Mouse (Mus musculus) midbrain, embryonic 10.5 days (tissue): Measurements from ENCODE around the gene 1110002E22Rik. TPM values are rescaled to one million over a fixed set of nuclear protein-coding genes. Genes with fewer than 3 reads are reported as not detected.

ENCODE experiments used
- DNase-seq: peaks from one replicate; pipeline ENCODE4 v3.0.0-alpha.2; 2017; ENCODE audit warnings: low spot score
- H3K27ac ChIP-seq: fragments of 300-500 bp; sonication (generic); replicated peaks from 2 replicates; pipeline ENCODE4 v1.5.1; 2016; ENCODE audit warnings: mild to moderate bottlenecking
- H3K27me3 ChIP-seq: fragments of 300-500 bp; sonication (generic); 2 replicates; pipeline ENCODE4 v1.6.1; 2016; ENCODE audit warnings: low read depth, mild to moderate bottlenecking; ENCODE audit not compliant: poor library complexity, severe bottlenecking
- H3K36me3 ChIP-seq: fragments of 300-500 bp; sonication (generic); 2 replicates; pipeline ENCODE4 v1.6.1; 2016; ENCODE audit warnings: mild to moderate bottlenecking, moderate library complexity
- H3K4me1 ChIP-seq: fragments of 300-500 bp; sonication (generic); 2 replicates; pipeline ENCODE4 v1.6.1; 2016
- H3K4me3 ChIP-seq: fragments of 300-500 bp; sonication (generic); 2 replicates; pipeline ENCODE4 v1.5.1; 2016; ENCODE audit warnings: mild to moderate bottlenecking, moderate library complexity
- H3K9me3 ChIP-seq: fragments of 300-500 bp; sonication (generic); replicated peaks from 2 replicates; pipeline ENCODE4 v1.6.1; 2016; ENCODE audit warnings: mild to moderate bottlenecking
- WGBS: fragments of 180-500 bp; shearing (Covaris S2); methylation state at CpG from one replicate; pipeline ENCODE4 v1.1.7; 2016; 5-methylcytosine and 5-hydroxymethylcytosine counted together
- polyA plus RNA-seq: library from polyadenylated mRNA; unstranded; fragments of >200 nt; fragmentation: Nextera tagmentation; extraction: Ambion mirVana; gene quantifications from 2 replicates; pipeline ENCODE4 v1.2.1, GENCODE M21; 2016

Gene 1110002E22Rik
- polyA plus RNA-seq, 1 experiment from 2014 or later, result 0.01 TPM

DNA sequence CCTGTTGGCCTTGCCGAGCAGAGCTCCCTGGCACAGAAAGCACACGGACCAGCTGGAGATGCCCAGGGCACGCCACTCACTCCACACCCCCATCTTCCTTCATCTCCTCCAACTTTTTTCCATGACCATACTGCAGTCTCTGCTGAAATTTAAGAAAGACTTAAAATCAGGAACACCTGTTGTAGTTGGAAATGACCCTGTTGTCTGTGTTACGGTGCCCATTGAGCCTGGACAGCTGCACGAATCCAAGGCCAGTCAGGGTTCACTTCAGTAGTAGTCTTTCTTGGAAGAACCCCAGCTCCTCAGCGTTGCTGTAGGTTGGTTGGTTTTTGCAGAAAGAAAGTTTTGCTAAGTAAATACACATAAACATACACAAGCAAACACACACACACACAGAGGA lies 15.3 kb upstream of the 1110002E22Rik start:
- no peaks in the 10 kb centered on the region for H3K36me3 ChIP-seq
- peaks cover 4% of the 10 kb centered on the region; the same call in 1 of the 2 replicates for H3K4me1 ChIP-seq
- no peak for DNase-seq
- H3K9me3 ChIP-seq, result no peaks in the 10 kb centered on the region
- WGBS, result 94% methylated on average over 6 of the region's 6 CpGs
- no peaks in the 10 kb centered on the region for H3K27me3 ChIP-seq
- H3K4me3 ChIP-seq, result no peak overlapping the region
- no peak overlapping the region for H3K27ac ChIP-seq

DNA sequence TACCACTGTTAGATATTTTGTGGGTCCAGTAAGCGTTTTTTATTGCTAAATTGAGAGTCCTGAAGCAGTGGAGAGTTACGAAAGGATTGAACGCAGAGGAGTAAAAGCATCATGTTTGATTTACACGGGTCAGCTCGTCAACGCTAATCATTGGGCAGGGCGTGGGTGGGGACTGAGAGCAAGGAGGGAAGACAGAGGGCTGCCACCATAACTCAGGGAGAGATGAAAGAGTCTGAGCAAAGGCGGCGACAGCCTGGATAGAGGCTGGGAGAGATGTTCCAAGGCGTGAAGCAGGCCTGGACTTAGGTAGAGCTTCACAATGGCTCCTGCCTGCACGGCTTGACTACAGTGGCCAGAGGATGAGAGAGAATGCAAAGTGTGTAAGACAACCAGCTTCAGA lies 14.1 kb upstream of the 1110002E22Rik start:
- DNase-seq, result no peak
- WGBS, result 94% methylated on average over 11 of the region's 11 CpGs

DNA sequence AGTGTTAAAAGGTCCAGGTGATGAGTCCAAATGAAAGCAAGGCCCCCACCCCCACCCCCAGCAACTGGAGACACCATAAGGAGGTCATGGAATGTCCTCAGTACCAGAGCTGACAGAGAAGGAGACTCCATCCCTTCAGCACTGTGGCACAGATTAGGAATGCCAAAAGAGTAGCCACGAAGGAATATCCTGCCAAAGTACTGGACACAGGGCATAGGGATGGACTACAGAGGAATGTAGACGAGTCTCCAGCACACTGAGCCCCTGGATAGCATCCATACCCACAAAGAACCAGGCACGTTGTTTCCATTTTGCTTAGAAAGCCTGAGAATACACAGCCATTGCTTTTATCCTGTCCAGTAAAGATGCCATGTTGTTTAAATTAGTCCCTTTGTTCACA lies 13.4 kb upstream of the 1110002E22Rik start:
- H3K4me1 ChIP-seq, result peaks cover 4% of the 10 kb centered on the region; the same call in 1 of the 2 replicates
- WGBS, result 86% methylated on average over 3 of the region's 3 CpGs
- H3K9me3 ChIP-seq, result no peaks in the 10 kb centered on the region
- DNase-seq, result no peak
- no peaks in the 10 kb centered on the region for H3K36me3 ChIP-seq
- H3K4me3 ChIP-seq, result no peak overlapping the region
- no peak overlapping the region for H3K27ac ChIP-seq
- no peaks in the 10 kb centered on the region for H3K27me3 ChIP-seq

More for the DNA sequence above, 14.1 kb upstream of the 1110002E22Rik start:
- Histone ChIP-seq H3K4me3 (no peak overlapping the region), H3K9me3 (no peaks in the 10 kb centered on the region), H3K4me1 (peaks cover 4% of the 10 kb centered on the region; the same call in 1 of the 2 replicates), H3K27me3 (no peaks in the 10 kb centered on the region), H3K27ac (no peak overlapping the region), H3K36me3 (no peaks in the 10 kb centered on the region)

DNA sequence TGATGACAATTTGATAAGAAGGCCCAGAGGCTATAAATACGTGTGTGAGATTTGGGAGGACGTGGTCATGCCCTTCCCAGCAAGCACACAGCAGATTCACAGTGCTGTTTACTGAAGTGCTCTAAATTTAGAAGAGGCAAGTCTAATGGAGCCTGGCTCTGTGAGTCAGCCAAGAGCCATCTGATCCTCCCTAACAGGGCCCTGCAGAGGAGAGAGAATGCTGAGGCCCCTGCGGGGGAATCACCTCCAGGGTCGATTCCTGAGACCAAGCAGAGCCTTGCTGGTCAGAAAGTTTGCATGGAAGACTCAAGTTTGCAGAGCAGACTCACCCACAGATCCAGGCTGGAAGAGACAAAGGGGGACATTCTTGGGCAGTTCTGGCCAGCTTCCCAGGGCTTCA lies 10.9 kb upstream of the 1110002E22Rik start:
- H3K27ac ChIP-seq, result no peak overlapping the region
- peaks cover 13% of the 10 kb centered on the region for H3K4me1 ChIP-seq
- WGBS, result 55% methylated on average over 4 of the region's 4 CpGs
- H3K36me3 ChIP-seq, result no peaks in the 10 kb centered on the region
- DNase-seq, result no peak
- H3K27me3 ChIP-seq, result no peaks in the 10 kb centered on the region
- H3K9me3 ChIP-seq, result no peaks in the 10 kb centered on the region
- H3K4me3 ChIP-seq, result no peak overlapping the region

DNA sequence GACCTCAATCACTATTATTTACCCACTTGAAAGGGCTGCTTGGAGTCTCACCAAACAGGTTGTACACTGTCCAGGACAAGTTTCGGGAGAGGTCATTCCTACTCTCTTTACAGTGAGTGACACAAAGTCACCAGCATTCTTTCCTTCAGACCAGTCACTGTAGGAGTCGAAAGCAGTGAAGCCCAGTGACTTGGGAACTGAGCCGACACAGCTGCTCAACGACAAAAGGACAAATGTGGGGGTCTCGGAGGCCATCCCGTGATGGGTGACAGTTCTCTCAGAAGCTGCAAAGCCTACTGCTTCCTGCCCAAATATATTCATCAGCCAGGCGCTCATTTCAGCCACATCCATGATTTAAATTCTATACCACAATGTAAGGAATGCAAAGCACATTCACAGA lies 7.9 kb upstream of the 1110002E22Rik start:
- no peaks in the 10 kb centered on the region for H3K9me3 ChIP-seq
- H3K27me3 ChIP-seq, result no peaks in the 10 kb centered on the region
- 79% methylated on average over 7 of the region's 7 CpGs for WGBS
- H3K36me3 ChIP-seq, result no peaks in the 10 kb centered on the region
- H3K4me1 ChIP-seq, result peaks cover 13% of the 10 kb centered on the region
- no peak overlapping the region for H3K4me3 ChIP-seq
- no peak for DNase-seq
- H3K27ac ChIP-seq, result no peak overlapping the region

DNA sequence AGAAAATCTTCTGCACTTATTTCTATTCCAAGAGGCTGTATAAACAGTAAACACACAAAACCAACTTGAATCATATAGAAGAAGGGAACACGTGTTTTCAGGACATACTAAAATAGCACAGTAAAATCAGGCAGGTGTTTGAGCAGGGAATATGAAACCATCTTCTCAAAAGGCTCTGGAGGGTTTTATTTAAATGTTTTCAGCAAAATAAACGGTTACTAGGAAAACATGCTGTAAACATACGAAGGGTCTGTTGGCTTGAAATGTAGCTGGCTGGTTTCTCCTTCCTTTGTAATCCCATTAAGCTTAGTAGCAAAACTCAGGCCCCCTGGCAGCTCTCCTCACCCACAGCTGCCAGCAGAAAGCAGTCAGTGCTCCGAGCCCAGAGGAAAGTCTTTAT lies 6.6 kb upstream of the 1110002E22Rik start:
- Histone ChIP-seq H3K27ac (no peak overlapping the region), H3K27me3 (no peaks in the 10 kb centered on the region), H3K9me3 (no peaks in the 10 kb centered on the region), H3K4me1 (peaks cover 13% of the 10 kb centered on the region), H3K4me3 (no peak overlapping the region), H3K36me3 (no peaks in the 10 kb centered on the region)
- no peak for DNase-seq
- WGBS, result 42% methylated on average over 4 of the region's 4 CpGs

DNA sequence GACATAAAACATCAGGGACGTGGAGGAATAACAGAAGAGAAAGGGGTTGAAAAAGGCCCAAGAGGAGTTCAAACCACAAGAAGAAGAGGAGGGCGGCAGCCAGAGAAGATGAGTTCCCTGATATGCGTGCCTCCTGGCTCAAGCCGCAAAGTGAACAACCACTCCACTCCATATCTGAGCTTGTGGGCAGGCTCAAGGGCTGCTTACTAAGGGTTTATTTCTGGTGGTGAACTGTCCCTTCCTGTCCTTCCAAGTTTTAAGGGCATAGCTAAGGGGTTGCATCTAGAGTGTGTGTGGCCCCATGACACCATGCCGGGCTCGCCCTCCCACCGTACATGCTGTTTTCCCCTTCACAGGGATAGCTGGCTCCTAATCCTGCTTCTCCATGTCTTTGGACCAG lies 4.4 kb upstream of the 1110002E22Rik start:
- peaks cover 16% of the 10 kb centered on the region for H3K4me1 ChIP-seq
- WGBS, result 88% methylated on average over 7 of the region's 7 CpGs
- H3K36me3 ChIP-seq, result no peaks in the 10 kb centered on the region
- no peak overlapping the region for H3K4me3 ChIP-seq
- DNase-seq, result no peak
- no peak overlapping the region for H3K27ac ChIP-seq
- no peaks in the 10 kb centered on the region for H3K27me3 ChIP-seq
- H3K9me3 ChIP-seq, result no peaks in the 10 kb centered on the region

DNA sequence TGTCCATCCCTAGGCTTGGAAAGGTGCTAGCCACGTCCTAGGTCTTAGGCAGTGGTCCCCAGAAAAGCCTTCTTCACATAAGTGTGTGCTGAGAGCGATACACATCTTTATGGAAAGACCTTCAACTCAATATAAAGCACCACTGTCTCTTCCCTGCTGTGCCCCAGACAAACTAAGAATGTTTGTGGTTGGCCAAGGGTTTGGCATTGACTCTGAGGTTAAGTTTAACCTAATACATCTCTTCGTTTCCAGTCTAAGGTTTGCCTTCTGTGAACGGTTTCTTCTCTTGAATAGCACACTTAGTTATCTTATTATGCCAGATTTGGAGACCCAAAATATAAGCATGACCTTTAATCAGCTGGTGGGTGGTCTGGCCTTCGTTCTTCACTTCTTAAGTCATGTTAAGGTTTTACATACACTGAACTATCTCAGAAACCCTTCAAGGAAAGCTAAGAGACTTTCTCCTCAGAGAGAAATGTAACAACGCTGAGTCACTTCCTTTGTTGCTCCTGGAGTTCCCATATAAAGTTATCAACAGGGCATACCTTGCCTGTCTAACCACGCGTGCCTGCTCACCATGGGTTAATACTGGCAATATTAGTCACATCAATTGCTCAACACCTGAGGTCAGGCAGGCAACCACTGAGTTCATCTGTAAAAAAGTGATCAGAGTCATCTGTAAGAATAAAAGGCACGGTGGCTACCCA lies 3.5 kb upstream of the 1110002E22Rik start:
- Histone ChIP-seq H3K4me1 (peaks cover 25% of the 10 kb centered on the region), H3K4me3 (no peak overlapping the region), H3K27ac (no peak overlapping the region), H3K27me3 (no peaks in the 10 kb centered on the region), H3K9me3 (no peaks in the 10 kb centered on the region), H3K36me3 (no peaks in the 10 kb centered on the region)
- 90% methylated on average over 9 of the region's 9 CpGs for WGBS
- no peak for DNase-seq

DNA sequence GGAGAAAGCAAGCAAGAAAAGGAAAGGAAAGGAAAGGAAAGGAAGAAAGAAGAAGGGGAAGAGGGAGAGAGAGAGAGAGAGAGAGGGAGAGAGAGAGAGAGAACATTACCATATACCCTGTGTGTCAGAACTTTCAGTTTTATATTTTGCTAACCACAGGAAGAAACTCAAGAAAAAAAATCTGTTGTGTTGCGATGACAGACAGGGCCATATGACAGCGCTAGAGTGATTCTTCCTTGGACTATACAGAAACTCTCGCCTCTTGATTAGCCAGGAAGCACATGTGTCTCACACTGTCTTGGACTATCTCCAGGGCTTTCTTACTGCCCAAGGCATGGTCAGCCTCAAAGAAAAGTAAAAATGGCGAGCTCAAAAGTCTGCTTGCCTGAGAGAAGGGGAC lies 2.2 kb upstream of the 1110002E22Rik start:
- DNase-seq, result no peak
- H3K9me3 ChIP-seq, result no peaks in the 10 kb centered on the region
- no peak overlapping the region for H3K4me3 ChIP-seq
- 92% methylated on average over 4 of the region's 4 CpGs for WGBS
- H3K4me1 ChIP-seq, result peaks cover 21% of the 10 kb centered on the region
- no peaks in the 10 kb centered on the region for H3K36me3 ChIP-seq
- H3K27ac ChIP-seq, result no peak overlapping the region
- H3K27me3 ChIP-seq, result no peaks in the 10 kb centered on the region

DNA sequence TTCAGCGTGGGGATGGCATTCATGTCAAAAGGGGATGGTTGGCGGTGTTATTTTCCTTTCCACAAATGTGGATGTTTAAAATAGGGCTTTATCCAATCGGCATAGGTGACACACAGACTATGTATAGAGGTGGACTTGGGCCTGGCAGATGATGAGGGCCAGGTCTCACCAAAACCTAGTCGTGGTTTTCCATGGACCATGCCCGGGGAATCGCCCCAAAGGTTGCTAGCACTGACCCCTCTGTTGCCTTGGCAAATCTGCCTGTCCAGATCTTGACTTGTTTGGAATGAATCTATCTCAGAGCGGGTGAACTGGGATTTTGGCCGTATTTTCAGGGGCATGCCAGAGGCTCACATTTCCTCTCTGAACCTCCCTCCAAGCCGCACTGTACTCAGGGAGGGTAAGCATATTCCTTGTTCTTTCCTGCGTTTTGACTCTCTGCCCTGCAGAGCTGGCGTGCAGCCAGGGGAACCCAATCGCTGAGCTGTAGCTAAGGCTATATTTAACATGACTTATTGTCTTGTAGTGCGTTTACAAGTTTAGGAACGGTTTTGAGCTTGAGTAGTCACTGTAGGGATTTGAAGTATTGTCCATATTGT lies 1.0 kb upstream of the 1110002E22Rik start:
- Histone ChIP-seq H3K4me3 (no peak overlapping the region), H3K4me1 (peaks cover 17% of the 10 kb centered on the region), H3K27ac (no peak overlapping the region), H3K36me3 (no peaks in the 10 kb centered on the region), H3K9me3 (no peaks in the 10 kb centered on the region), H3K27me3 (no peaks in the 10 kb centered on the region)
- WGBS, result 82% methylated on average over 14 of the region's 14 CpGs
- DNase-seq, result no peak

DNA sequence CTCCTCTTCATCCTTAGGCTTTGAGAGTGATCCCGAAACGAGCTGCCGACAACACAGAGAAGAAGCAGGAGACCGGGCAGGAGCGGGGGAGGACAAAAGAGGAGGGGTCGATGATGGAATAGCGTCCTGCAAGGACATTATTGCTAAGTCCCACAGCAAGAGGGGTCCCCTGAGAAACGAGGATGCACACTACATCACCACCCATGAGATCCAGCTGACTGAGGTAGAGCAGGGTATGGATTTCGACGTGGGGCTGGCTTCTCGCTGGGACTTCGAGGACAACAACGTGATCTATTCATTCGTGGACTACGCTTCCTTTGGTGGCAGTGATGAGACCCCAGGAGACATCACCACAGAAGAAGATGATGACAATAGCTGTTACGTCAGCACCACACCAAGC lies 1.1 kb downstream of the 1110002E22Rik start:
- H3K27ac ChIP-seq, result peak overlapping the region; percentile 70; the same call in 1 of the 2 replicates
- H3K27me3 ChIP-seq, result peaks cover 5% of the 10 kb centered on the region; the same call in 1 of the 2 replicates
- H3K4me1 ChIP-seq, result peaks cover 31% of the 10 kb centered on the region
- no peak for DNase-seq
- H3K9me3 ChIP-seq, result no peaks in the 10 kb centered on the region
- H3K4me3 ChIP-seq, result no peak overlapping the region
- 90% methylated on average over 16 of the region's 16 CpGs for WGBS
- no peaks in the 10 kb centered on the region for H3K36me3 ChIP-seq

DNA sequence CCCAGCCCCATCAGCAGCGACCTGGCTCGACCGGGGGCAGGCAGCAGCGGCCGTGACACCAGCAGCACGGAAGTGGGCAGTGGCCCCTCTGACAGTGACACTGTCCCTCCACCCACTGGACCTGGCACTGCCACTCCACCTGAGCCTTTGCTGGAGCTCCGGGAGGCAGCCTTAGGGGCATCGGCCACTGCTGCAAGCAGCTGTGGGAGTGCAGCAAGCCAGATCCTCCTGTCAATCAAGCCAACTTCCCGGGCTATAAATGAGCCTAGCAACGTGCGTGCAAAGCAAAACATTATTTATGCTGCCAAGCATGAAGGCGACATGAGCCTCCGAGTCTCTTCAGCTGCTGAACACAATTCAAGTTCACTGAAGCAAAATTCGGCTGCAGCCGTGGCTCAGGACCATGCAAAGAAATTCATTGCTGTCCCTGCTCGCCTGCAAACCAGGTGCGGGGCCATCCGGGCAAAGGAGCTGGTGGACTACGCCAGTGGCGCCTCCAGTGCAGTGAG lies 1.6 kb downstream of the 1110002E22Rik start:
- WGBS, result 87% methylated on average over 20 of the region's 20 CpGs
- no peak for DNase-seq
- H3K4me1 ChIP-seq, result peaks cover 36% of the 10 kb centered on the region
- no peak overlapping the region for H3K4me3 ChIP-seq
- no peaks in the 10 kb centered on the region for H3K9me3 ChIP-seq
- peak overlapping the region; percentile 39; the same call in 1 of the 2 replicates for H3K27ac ChIP-seq
- H3K36me3 ChIP-seq, result no peaks in the 10 kb centered on the region
- peaks cover 5% of the 10 kb centered on the region; the same call in 1 of the 2 replicates for H3K27me3 ChIP-seq

DNA sequence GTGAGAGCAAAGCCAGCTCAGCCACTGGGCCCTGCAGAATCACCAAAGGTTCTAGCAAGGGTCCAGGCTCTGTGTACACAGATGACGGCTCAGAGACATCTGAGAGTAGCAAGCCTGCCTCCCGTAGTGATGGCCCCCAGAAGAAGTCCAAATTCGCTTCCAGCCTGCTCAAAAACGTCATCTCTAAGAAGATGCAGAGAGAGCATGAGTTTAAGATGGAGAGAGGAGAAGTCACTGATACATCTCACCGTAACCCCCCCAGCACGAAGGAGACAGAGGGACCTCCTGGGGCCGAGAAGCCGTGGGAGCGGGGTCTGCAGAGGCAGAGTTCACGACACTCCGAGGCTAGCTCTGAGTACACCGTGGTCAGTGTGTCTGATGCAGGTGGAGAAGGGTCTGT lies 2.4 kb downstream of the 1110002E22Rik start, which contains the start of gene Gm5105:
Gm5105 (minus strand) TSS at position 101 of the 400 bp plus-strand sequence.
- H3K27ac ChIP-seq, result peak within 1 kb of the TSS; percentile 39; the same call in 1 of the 2 replicates
- H3K36me3 ChIP-seq, result no peaks in the 10 kb centered on the region
- H3K4me1 ChIP-seq, result peaks cover 39% of the 10 kb centered on the region
- H3K9me3 ChIP-seq, result no peaks in the 10 kb centered on the region
- H3K27me3 ChIP-seq, result peaks cover 5% of the 10 kb centered on the region; the same call in 1 of the 2 replicates
- H3K4me3 ChIP-seq, result no peak within 1 kb of the TSS
- 93% methylated on average over 12 of the region's 12 CpGs for WGBS
- DNase-seq, result no peak
